Mouse (Mus musculus) heart, adult 2 months (tissue): ENCODE measurements around the gene Dio1. TPM values are rescaled to one million over a fixed set of nuclear protein-coding genes. Genes with fewer than 3 reads are reported as not detected.

Experiments
- DNase-seq, 2 experiments: peaks; one replicate each; pipeline ENCODE4 v3.0.0; 2021
- H3K27ac ChIP-seq: fragments of 200-600 bp; 2 replicates; pipeline ENCODE4 v1.8.1; 2022
- H3K27me3 ChIP-seq: fragments of 200-500 bp; 2 replicates; pipeline ENCODE4 v1.6.1; 2012; ENCODE audit warnings: mild to moderate bottlenecking, low read length, inconsistent platforms, mixed read lengths; ENCODE audit not compliant: control insufficient read depth, insufficient read depth
- H3K36me3 ChIP-seq: fragments of 200-500 bp; 2 replicates; pipeline ENCODE4 v1.6.1; 2012; ENCODE audit warnings: low read length, inconsistent platforms; ENCODE audit not compliant: control insufficient read depth, insufficient read depth
- H3K4me1 ChIP-seq: fragments of 200-500 bp; 2 replicates; pipeline ENCODE4 v1.6.1; 2011; ENCODE audit warnings: low read length; ENCODE audit not compliant: control insufficient read depth, insufficient read depth
- H3K4me3 ChIP-seq: fragments of 200-600 bp; 2 replicates; pipeline ENCODE4 v1.8.1; 2022
- H3K79me2 ChIP-seq: fragments of 200-500 bp; replicated peaks from 2 replicates; pipeline ENCODE4 v1.6.1; 2012; ENCODE audit warnings: mild to moderate bottlenecking, inconsistent platforms, low read length, moderate library complexity, mixed read lengths; ENCODE audit not compliant: control insufficient read depth, insufficient read depth
- H3K9ac ChIP-seq: fragments of 200-500 bp; 2 replicates; pipeline ENCODE4 v1.6.1; 2012; ENCODE audit warnings: low read depth, mild to moderate bottlenecking, control low read depth, inconsistent platforms, low read length, mixed read lengths
- CTCF ChIP-seq: fragments of 200-600 bp; IDR thresholded peaks from 2 replicates; pipeline ENCODE4 v1.8.1; 2022; ENCODE audit warnings: antibody characterized with exemption, mild to moderate bottlenecking, moderate library complexity
- EP300 ChIP-seq: fragments of 200-500 bp; IDR thresholded peaks from 2 replicates; pipeline ENCODE4 v1.6.1; 2011; ENCODE audit warnings: low read depth, low read length, control low read depth; ENCODE audit not compliant: insufficient read depth
- POLR2A ChIP-seq: fragments of 200-500 bp; IDR thresholded peaks from 2 replicates; pipeline ENCODE4 v1.6.1; 2011; ENCODE audit warnings: mild to moderate bottlenecking, low read depth, low read length, control low read depth; ENCODE audit not compliant: insufficient read depth
- WGBS: fragments of 180-500 bp; shearing (Covaris S2); methylation state at CpG from one replicate; pipeline ENCODE4 v1.1.7; 2018; 5-methylcytosine and 5-hydroxymethylcytosine counted together
- intact Hi-C: fragments of 180-260 bp; cut with DNase I; formaldehyde crosslinking; loops from one replicate; pipeline ENCODE4 v1.15.1; 2025
- polyA plus RNA-seq: library from polyadenylated mRNA; depleted of rRNA; stranded (reverse); fragments of >200 nt; gene quantifications from 2 replicates; pipeline ENCODE4 v1.2.3, GENCODE M21; 2012
- total RNA-seq, 2 experiments: library from RNA; stranded (reverse); gene quantifications; 2 replicates each; pipeline ENCODE4 v1.2.3; 2021

Gene Dio1
- total and polyA plus RNA-seq, 3 experiments, result not detected

GRCm38 (mm10) chr4:107348529-107349310 is 41.8 kb upstream of the Dio1 start:
- TF ChIP-seq CTCF, result no peak
- H3K27me3 ChIP-seq, result no peaks in the 10 kb centered on the region
- no peak overlapping the region for H3K27ac ChIP-seq
- H3K9ac ChIP-seq, result no peak overlapping the region
- intact Hi-C loops, result loop anchor here (2.0 kb wide), 1 partner anchor 96 kb away; the partner anchor contains the start of genes Hspb11 and Lrrc42
- H3K4me1 ChIP-seq, result no peaks in the 10 kb centered on the region
- H3K36me3 ChIP-seq, result no peaks in the 10 kb centered on the region
- no peak overlapping the region for H3K4me3 ChIP-seq
- no peaks in the 10 kb centered on the region for H3K79me2 ChIP-seq
- WGBS, result 70% methylated on average over 20 of the region's 20 CpGs
- DNase-seq, result no peak

- TF ChIP-seq CTCF (no peak), POLR2A (no peak), EP300 (no peak)
- Histone ChIP-seq H3K27ac (no peak overlapping the region), H3K36me3 (no peaks in the 10 kb centered on the region), H3K9ac (no peak overlapping the region), H3K4me3 (no peak overlapping the region), H3K79me2 (no peaks in the 10 kb centered on the region), H3K27me3 (no peaks in the 10 kb centered on the region), H3K4me1 (no peaks in the 10 kb centered on the region)
- DNase-seq, result no peak
- WGBS, result 84% methylated on average over 6 of the region's 6 CpGs
- intact Hi-C loops, result no loop called here
Measured at GRCm38 (mm10) chr4:107347221-107347620, 40.3 kb upstream of the Dio1 start.

- Histone ChIP-seq H3K36me3 (no peaks in the 10 kb centered on the region), H3K79me2 (no peaks in the 10 kb centered on the region), H3K27me3 (no peaks in the 10 kb centered on the region), H3K27ac (no peak overlapping the region), H3K4me3 (no peak overlapping the region), H3K9ac (no peak overlapping the region), H3K4me1 (no peaks in the 10 kb centered on the region)
- TF ChIP-seq POLR2A (no peak), EP300 (no peak), CTCF (no peak)
- intact Hi-C loops, result no loop called here
- no peak for DNase-seq
- WGBS, result 90% methylated on average over 7 of the region's 7 CpGs
Measured at GRCm38 (mm10) chr4:107344612-107345011, 37.6 kb upstream of the Dio1 start.

GRCm38 (mm10) chr4:107341354-107341753 is 34.4 kb upstream of the Dio1 start:
- no peaks in the 10 kb centered on the region for H3K27me3 ChIP-seq
- no peak overlapping the region for H3K4me3 ChIP-seq
- 73% methylated on average over 5 of the region's 5 CpGs for WGBS
- H3K27ac ChIP-seq, result no peak overlapping the region
- intact Hi-C loops, result no loop called here
- no peaks in the 10 kb centered on the region for H3K4me1 ChIP-seq
- H3K9ac ChIP-seq, result no peak overlapping the region
- H3K79me2 ChIP-seq, result no peaks in the 10 kb centered on the region
- TF ChIP-seq EP300 (no peak), CTCF (no peak), POLR2A (no peak)
- no peak for DNase-seq
- no peaks in the 10 kb centered on the region for H3K36me3 ChIP-seq

GRCm38 (mm10) chr4:107337455-107337854 is 30.5 kb upstream of the Dio1 start:
- intact Hi-C loops, result no loop called here
- WGBS, result 91% methylated on average over 5 of the region's 5 CpGs

GRCm38 (mm10) chr4:107336356-107336755 is 29.4 kb upstream of the Dio1 start:
- intact Hi-C loops, result no loop called here
- Histone ChIP-seq H3K27ac (no peak overlapping the region), H3K27me3 (no peaks in the 10 kb centered on the region), H3K79me2 (no peaks in the 10 kb centered on the region), H3K4me1 (no peaks in the 10 kb centered on the region), H3K9ac (no peak overlapping the region), H3K36me3 (no peaks in the 10 kb centered on the region), H3K4me3 (no peak overlapping the region)
- TF ChIP-seq EP300 (no peak), CTCF (no peak), POLR2A (no peak)
- DNase-seq, result no peak
- 49% methylated on average over 8 of the region's 8 CpGs for WGBS

More at GRCm38 (mm10) chr4:107337455-107337854, 30.5 kb upstream of the Dio1 start:
- DNase-seq, result no peak
- no peak overlapping the region for H3K27ac ChIP-seq
- H3K27me3 ChIP-seq, result no peaks in the 10 kb centered on the region
- H3K4me1 ChIP-seq, result no peaks in the 10 kb centered on the region
- no peak overlapping the region for H3K4me3 ChIP-seq
- H3K9ac ChIP-seq, result no peak overlapping the region
- no peaks in the 10 kb centered on the region for H3K36me3 ChIP-seq
- H3K79me2 ChIP-seq, result no peaks in the 10 kb centered on the region
- no peak for TF ChIP-seq EP300
- no peak for TF ChIP-seq CTCF
- TF ChIP-seq POLR2A, result no peak
